Mouse (Mus musculus): ENCODE measurements at regions not wholly inside any gene's neighbourhood (a gene's known extent, or its start where the extent isn't known, plus 50 kb on each side); places are given as distances from the start of the nearest gene placed in this dataset. TPM values are rescaled to one million over a fixed set of nuclear protein-coding genes. Genes with fewer than 3 reads are reported as not detected.
A peak's percentile ranks its signal among the peaks of the same experiment; 100 is the strongest.

DNA sequence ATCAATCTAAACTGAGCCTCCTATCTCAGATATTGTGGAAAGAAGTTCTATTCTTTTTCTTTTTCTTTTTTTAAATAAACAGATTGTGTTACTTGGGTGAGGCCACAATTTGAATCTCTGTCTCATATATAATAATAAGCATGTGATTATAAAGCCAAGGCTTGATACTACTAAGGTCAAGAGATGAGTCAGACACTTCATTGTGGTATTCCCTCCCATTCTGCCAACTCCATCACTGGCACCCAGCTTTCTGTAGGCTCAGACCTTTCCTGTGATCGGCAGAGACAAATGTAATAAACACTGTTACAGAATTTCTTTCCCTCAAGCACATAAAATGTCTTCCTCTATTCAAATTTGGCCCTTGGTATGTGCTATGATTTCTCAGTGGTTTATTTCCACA is 337.0 kb upstream of the Olfr161 start:
- H3K27ac ChIP-seq (ENCODE audit: low read length), result no peak overlapping the region
- no peak overlapping the region for H3K4me3 ChIP-seq (ENCODE audit: low read depth, low read length)
- H3K4me1 ChIP-seq (ENCODE audit: control insufficient read depth, insufficient read depth, low read length), result no peaks in the 10 kb centered on the region
- H3K27me3 ChIP-seq (ENCODE audit: control insufficient read depth, insufficient read depth, low read length), result no peaks in the 10 kb centered on the region
- H3K9ac ChIP-seq (replicated peaks; ENCODE audit: low read depth, low read length), result no peak overlapping the region
- no peak for ATAC-seq (ENCODE audit: insufficient number of reproducible peaks, insufficient read depth, low FRiP score, low read depth)
- no peak overlapping the region for H3K4me2 ChIP-seq (replicated peaks; ENCODE audit: low read depth, low read length)
- WGBS, result 30% methylated on average over 1 of the region's 1 CpGs
- no peaks in the 10 kb centered on the region for H3K36me3 ChIP-seq (ENCODE audit: control insufficient read depth, insufficient read depth, low read length)
- peaks cover 18% of the 10 kb centered on the region for H3K9me3 ChIP-seq (ENCODE audit: control insufficient read depth, low read depth, low read length)

DNA sequence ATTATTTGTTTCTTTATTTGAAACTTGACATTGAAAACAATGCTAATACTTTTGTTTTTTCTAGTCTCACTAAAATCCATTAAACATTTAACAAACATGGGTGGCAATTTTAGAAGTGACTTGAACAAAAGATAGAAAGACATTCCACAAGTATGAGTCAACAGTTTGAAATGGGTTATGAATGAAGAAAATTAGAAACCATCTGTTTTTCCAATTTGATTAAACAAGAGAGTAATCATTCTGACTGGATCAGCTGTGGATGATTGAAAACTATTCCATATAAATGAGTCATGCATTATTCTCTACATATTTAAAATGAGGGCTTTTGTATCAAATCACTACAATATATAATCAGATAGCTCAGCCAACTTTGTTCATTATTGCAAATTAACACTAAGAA is 334.8 kb upstream of the Olfr161 start:
- Histone ChIP-seq H3K27me3 (ENCODE audit: control insufficient read depth, insufficient read depth, low read length) (no peaks in the 10 kb centered on the region), H3K4me3 (ENCODE audit: low read depth, low read length) (no peak overlapping the region), H3K4me1 (ENCODE audit: control insufficient read depth, insufficient read depth, low read length) (no peaks in the 10 kb centered on the region), H3K36me3 (ENCODE audit: control insufficient read depth, insufficient read depth, low read length) (no peaks in the 10 kb centered on the region), H3K27ac (ENCODE audit: low read length) (no peak overlapping the region), H3K9me3 (ENCODE audit: control insufficient read depth, low read depth, low read length) (peaks cover 22% of the 10 kb centered on the region), H3K9ac (replicated peaks; ENCODE audit: low read depth, low read length) (no peak overlapping the region), H3K4me2 (replicated peaks; ENCODE audit: low read depth, low read length) (no peak overlapping the region)
- no peak for ATAC-seq (ENCODE audit: insufficient number of reproducible peaks, insufficient read depth, low FRiP score, low read depth)

DNA sequence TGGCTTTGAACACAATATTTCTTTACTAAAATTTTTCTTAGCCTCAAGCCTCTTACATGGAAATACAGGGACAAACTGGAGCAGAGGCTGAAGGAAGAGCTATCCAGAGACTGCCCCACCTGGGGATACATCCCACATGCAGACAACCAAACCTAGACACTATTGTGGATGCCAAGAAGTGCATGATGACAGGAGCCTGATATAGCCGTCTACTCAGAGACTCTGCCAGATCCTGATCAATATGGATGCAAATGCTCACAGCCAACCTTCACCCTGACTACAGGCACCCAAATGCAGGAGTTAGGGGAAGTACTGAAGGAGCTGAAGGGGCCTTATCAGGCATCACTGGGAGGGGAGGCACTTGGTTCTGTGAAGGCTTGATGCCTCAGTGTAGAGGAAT is 325.5 kb upstream of the Olfr161 start:
- Histone ChIP-seq H3K4me1 (ENCODE audit: control insufficient read depth, insufficient read depth, low read length) (no peaks in the 10 kb centered on the region), H3K9ac (replicated peaks; ENCODE audit: low read depth, low read length) (no peak overlapping the region), H3K4me2 (replicated peaks; ENCODE audit: low read depth, low read length) (no peak overlapping the region), H3K4me3 (ENCODE audit: low read depth, low read length) (no peak overlapping the region), H3K36me3 (ENCODE audit: control insufficient read depth, insufficient read depth, low read length) (no peaks in the 10 kb centered on the region), H3K27ac (ENCODE audit: low read length) (no peak overlapping the region), H3K27me3 (ENCODE audit: control insufficient read depth, insufficient read depth, low read length) (no peaks in the 10 kb centered on the region), H3K9me3 (ENCODE audit: control insufficient read depth, low read depth, low read length) (peaks cover 24% of the 10 kb centered on the region)
- 87% methylated on average over 1 of the region's 1 CpGs for WGBS
- ATAC-seq (ENCODE audit: insufficient number of reproducible peaks, insufficient read depth, low FRiP score, low read depth), result no peak

DNA sequence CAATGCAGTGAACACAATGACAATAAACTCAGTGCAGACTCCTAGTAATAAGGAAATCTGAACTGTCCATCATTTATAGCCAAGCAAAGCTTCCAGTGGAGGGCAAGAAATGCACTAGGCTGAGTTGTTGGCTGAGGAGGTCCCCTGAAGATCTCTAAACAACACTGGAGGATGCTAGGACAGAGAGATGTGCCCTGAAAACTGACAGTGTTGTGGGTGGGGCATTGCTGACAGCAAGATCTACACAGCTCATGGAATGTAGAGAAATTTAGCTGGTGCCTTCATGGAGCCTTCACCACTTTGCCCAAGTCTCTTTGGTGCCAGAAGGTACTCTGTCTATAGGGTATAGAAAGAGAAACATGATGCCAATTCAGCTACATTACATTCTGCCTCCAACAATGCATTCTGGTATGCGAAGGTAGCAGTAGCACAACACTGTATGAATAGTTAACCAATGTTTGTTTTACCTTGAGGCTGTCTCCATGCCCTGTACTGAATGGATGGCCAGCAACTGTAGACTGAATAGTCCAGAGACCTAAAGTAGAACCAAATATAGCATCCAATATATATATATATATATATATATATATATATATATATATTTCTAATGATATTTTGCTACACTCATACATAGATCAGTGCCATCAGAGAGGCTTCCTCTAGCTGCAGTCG is 318.9 kb upstream of the Olfr161 start:
- WGBS, result 60% methylated on average over 2 of the region's 2 CpGs
- Histone ChIP-seq H3K4me2 (replicated peaks; ENCODE audit: low read depth, low read length) (no peak overlapping the region), H3K27me3 (ENCODE audit: control insufficient read depth, insufficient read depth, low read length) (no peaks in the 10 kb centered on the region), H3K4me1 (ENCODE audit: control insufficient read depth, insufficient read depth, low read length) (no peaks in the 10 kb centered on the region), H3K9ac (replicated peaks; ENCODE audit: low read depth, low read length) (no peak overlapping the region), H3K4me3 (ENCODE audit: low read depth, low read length) (no peak overlapping the region), H3K9me3 (ENCODE audit: control insufficient read depth, low read depth, low read length) (peaks cover 36% of the 10 kb centered on the region), H3K36me3 (ENCODE audit: control insufficient read depth, insufficient read depth, low read length) (no peaks in the 10 kb centered on the region), H3K27ac (ENCODE audit: low read length) (no peak overlapping the region)
- peak; percentile 46; the same call in 1 of the 2 replicates for ATAC-seq (ENCODE audit: insufficient number of reproducible peaks, insufficient read depth, low FRiP score, low read depth)

DNA sequence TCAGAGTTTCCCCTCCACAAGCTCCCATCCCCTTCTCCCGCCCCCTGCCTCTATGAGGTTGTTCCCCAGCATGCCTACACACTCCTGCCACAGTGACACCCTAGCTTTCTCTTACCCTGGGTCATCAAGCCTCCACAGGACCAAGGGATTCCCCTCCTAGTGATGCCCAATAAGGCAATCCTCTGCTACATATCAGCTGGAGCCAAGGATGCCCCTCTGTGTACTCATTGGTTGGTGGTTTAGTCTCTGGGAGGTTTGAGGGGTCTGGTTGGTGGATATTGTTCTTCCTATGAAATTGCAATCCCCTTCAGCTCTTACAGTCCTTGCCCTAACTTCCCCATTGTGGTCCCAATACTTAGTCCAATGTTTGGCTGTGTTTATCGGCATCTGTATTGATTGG is 317.4 kb upstream of the Olfr161 start:
- H3K27ac ChIP-seq (ENCODE audit: low read length), result no peak overlapping the region
- H3K4me1 ChIP-seq (ENCODE audit: control insufficient read depth, insufficient read depth, low read length), result no peaks in the 10 kb centered on the region
- H3K27me3 ChIP-seq (ENCODE audit: control insufficient read depth, insufficient read depth, low read length), result no peaks in the 10 kb centered on the region
- H3K4me3 ChIP-seq (ENCODE audit: low read depth, low read length), result no peak overlapping the region
- no peak overlapping the region for H3K9ac ChIP-seq (replicated peaks; ENCODE audit: low read depth, low read length)
- WGBS, result 75% methylated on average over 2 of the region's 2 CpGs
- peaks cover 29% of the 10 kb centered on the region for H3K9me3 ChIP-seq (ENCODE audit: control insufficient read depth, low read depth, low read length)
- ATAC-seq (ENCODE audit: insufficient number of reproducible peaks, insufficient read depth, low FRiP score, low read depth), result no peak
- no peaks in the 10 kb centered on the region for H3K36me3 ChIP-seq (ENCODE audit: control insufficient read depth, insufficient read depth, low read length)
- no peak overlapping the region for H3K4me2 ChIP-seq (replicated peaks; ENCODE audit: low read depth, low read length)

Small RNAs in the stretch of these regions (microRNA-seq; reads per million reads assigned to microRNA genes)
- gene Gm23215, result not detected

Data from stomach, embryonic 14.5 days (tissue).